Mouse (Mus musculus) kidney, postnatal 0 days (tissue): ENCODE measurements at regions not wholly inside any gene's neighbourhood (a gene's known extent, or its start where the extent isn't known, plus 50 kb on each side); places are given as distances from the start of the nearest gene placed in this dataset.

Experiments
- ATAC-seq: fragments of 200-750 bp; cut with Nextera tagmentation; replicated peaks from 2 replicates; pipeline ENCODE4 v1.8.0; 2017; ENCODE audit warnings: low read depth, moderate number of reproducible peaks, moderate TSS enrichment, moderate library complexity; ENCODE audit not compliant: low FRiP score
- DNase-seq: peaks from one replicate; pipeline ENCODE4 v3.0.0-alpha.2; 2016; ENCODE audit warnings: low spot score
- H3K27ac ChIP-seq: fragments of 300-500 bp; sonication (generic); 2 replicates; pipeline ENCODE4 v1.5.1; 2014; ENCODE audit warnings: mild to moderate bottlenecking
- H3K27me3 ChIP-seq: fragments of 300-500 bp; sonication (generic); 2 replicates; pipeline ENCODE4 v1.6.1; 2014; ENCODE audit warnings: low read length, mixed read lengths; ENCODE audit not compliant: insufficient read depth
- H3K36me3 ChIP-seq: fragments of 300-500 bp; sonication (generic); 2 replicates; pipeline ENCODE4 v1.6.1; 2014; ENCODE audit warnings: low read length, mixed read lengths; ENCODE audit not compliant: insufficient read depth
- H3K4me1 ChIP-seq: fragments of 300-500 bp; sonication (generic); replicated peaks from 2 replicates; pipeline ENCODE4 v1.6.1; 2014; ENCODE audit warnings: antibody characterized with exemption, low read length, mixed read lengths; ENCODE audit not compliant: insufficient read depth
- H3K4me2 ChIP-seq: fragments of 300-500 bp; sonication (generic); 2 replicates; pipeline ENCODE4 v1.6.1; 2014; ENCODE audit warnings: mild to moderate bottlenecking, low read length, moderate library complexity, mixed read lengths
- H3K4me3 ChIP-seq: fragments of 300-500 bp; sonication (generic); replicated peaks from 2 replicates; pipeline ENCODE4 v1.5.1; 2014; ENCODE audit warnings: low read depth, low read length
- H3K9ac ChIP-seq: fragments of 300-500 bp; sonication (generic); 2 replicates; pipeline ENCODE4 v1.6.1; 2014; ENCODE audit warnings: low read depth, low read length
- H3K9me3 ChIP-seq: fragments of 300-500 bp; sonication (generic); replicated peaks from 2 replicates; pipeline ENCODE4 v1.6.1; 2016; ENCODE audit warnings: low read length, inconsistent platforms, mixed read lengths
- CTCF ChIP-seq: IDR thresholded peaks from 2 replicates; pipeline ENCODE4 v1.5.1; 2016; ENCODE audit warnings: antibody characterized with exemption, low read depth, mild to moderate bottlenecking, moderate library complexity
- WGBS: fragments of 180-500 bp; shearing (Covaris S2); extraction: QIAGEN DNeasy Blood & Tissue Kit; methylation state at CpG from one replicate; pipeline ENCODE4 v1.1.7; 2014; 5-methylcytosine and 5-hydroxymethylcytosine counted together

DNA sequence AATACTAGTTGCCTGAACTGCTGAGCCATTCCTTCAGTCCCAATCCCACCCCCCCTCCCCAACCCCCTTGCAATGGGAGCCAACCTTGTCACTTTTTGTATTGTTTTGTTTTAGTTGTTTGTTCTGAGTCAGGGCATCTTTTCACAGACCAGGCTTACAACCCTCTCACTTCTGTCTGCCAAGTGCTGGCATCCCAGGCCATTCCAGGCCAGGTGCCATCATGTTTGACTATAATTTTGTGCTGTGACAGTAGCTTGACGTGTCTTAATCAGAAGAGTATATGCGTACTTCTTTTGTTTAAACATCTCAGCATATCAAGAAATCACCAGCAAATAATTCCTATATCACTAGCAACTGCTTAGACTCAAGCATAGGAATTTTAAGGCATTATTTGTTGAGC is 117.0 kb upstream of the Ccdc54 start:
- Histone ChIP-seq H3K4me3 (no peak overlapping the region), H3K4me1 (no peaks in the 10 kb centered on the region), H3K4me2 (no peak overlapping the region), H3K9me3 (no peaks in the 10 kb centered on the region), H3K36me3 (no peaks in the 10 kb centered on the region), H3K9ac (no peak overlapping the region), H3K27me3 (no peaks in the 10 kb centered on the region), H3K27ac (no peak overlapping the region)
- ATAC-seq (no peak), DNase-seq (no peak)
- TF ChIP-seq CTCF: no peak
- WGBS: 90% methylated on average over 2 of the region's 2 CpGs

DNA sequence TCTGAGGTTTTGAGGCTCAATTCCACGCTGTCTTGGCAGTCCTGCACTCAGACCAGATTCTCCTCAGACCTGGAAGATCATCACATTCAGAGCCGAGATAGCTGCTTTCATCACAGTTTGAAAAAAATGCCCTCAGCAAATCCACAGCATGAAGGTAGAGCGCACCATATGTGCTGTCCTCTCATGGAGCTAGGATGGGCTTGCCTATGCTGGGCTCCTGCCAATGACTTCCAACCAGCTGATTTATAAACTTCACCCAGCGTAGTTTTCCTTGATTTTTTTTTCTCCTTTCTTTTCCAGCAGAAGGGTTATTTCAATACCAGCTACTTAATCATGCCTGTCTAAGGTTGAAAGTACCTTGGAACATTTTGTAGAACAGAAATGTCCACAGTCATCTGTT is 115.0 kb upstream of the Ccdc54 start:
- TF ChIP-seq CTCF: no peak
- H3K9ac ChIP-seq: no peak overlapping the region
- no peak overlapping the region for H3K27ac ChIP-seq
- no peaks in the 10 kb centered on the region for H3K36me3 ChIP-seq
- H3K27me3 ChIP-seq: no peaks in the 10 kb centered on the region
- no peak overlapping the region for H3K4me3 ChIP-seq
- no peak overlapping the region for H3K4me2 ChIP-seq
- 63% methylated on average over 4 of the region's 4 CpGs for WGBS
- no peak for ATAC-seq
- H3K4me1 ChIP-seq: no peaks in the 10 kb centered on the region
- DNase-seq: no peak
- H3K9me3 ChIP-seq: no peaks in the 10 kb centered on the region

DNA sequence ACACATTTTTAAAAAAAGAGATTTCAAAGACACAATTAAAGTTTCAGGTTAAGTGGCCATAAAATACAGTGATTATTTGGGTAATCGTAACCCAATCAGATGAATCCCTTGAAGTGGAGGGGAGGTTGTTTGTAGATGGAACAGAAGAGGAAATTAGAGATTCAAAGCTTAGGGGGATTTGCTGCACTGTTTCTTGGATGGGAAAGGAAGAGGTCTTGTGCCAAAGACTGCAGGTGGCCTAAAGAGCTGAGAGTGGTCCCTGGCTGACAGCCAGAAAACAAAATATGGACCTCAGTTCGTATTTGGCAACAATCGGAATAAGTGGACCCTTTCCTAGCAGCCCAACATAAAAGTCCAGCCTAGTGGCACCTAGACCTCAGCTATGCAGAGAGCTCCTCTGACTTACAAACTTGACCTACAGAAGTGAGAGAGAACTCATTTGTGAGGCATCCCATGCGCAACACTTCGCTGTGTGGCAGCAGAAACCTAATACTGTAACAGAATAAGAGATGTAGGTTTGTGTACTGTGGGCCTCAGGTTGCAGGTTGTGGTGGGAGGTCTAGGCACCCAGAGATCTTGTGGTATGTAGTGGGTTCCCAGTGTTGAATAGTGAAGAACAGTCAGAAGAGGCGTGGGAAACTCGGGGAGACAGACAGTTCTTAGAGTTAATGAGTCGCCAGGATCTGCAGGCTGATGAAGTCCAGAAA is 110.0 kb upstream of the Ccdc54 start:
- WGBS: 37% methylated on average over 8 of the region's 8 CpGs
- Histone ChIP-seq H3K9ac (no peak overlapping the region), H3K36me3 (no peaks in the 10 kb centered on the region), H3K27me3 (no peaks in the 10 kb centered on the region), H3K4me3 (no peak overlapping the region), H3K27ac (no peak overlapping the region), H3K9me3 (no peaks in the 10 kb centered on the region), H3K4me1 (no peaks in the 10 kb centered on the region), H3K4me2 (no peak overlapping the region)
- no peak for TF ChIP-seq CTCF
- ATAC-seq (no peak; the same call in 1 of the 2 replicates), DNase-seq (peak; percentile 50)

DNA sequence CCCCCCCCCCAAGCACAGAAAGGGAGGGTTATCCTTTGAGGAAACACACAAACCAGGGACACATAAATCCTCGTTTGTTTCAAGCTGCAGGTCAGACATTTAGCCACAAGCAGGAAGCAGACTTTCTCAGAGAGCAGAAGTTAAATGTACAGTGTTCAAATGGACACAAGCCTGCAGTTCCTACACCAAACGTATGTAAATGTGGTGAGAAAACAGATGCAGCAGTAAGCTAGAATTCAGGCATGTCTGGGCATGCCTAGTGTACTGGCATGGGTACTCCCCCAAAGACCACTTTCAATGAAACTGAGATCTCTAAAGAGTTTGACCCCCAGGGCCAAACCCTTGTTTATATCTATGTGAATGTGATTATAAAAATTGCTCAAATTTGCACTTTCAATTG is 109.2 kb upstream of the Ccdc54 start:
- peak; percentile 61 for DNase-seq
- no peak overlapping the region for H3K9ac ChIP-seq

DNA sequence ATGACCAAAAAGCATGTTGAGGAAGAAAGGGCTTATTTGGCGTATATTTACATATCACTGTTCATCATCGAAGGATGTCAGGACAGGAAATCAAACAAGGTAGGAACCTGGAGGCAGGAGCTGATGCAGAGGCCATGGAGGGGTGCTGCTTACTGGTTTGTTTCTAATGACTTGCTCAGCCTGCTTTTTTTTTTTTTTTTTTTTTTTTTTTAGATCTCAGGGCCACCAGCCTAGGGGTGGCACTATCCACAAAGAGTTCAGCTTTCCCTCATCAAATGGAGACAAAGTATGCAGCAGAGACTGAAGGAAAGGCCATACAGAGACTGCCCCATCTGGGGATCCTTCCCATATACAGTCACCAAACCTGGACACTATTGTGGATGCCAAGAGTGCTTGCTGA is 106.8 kb upstream of the Ccdc54 start:
- Histone ChIP-seq H3K36me3 (no peaks in the 10 kb centered on the region), H3K27me3 (no peaks in the 10 kb centered on the region), H3K27ac (no peak overlapping the region), H3K4me3 (no peak overlapping the region), H3K9ac (no peak overlapping the region), H3K9me3 (no peaks in the 10 kb centered on the region), H3K4me2 (no peak overlapping the region), H3K4me1 (no peaks in the 10 kb centered on the region)
- DNase-seq: no peak
- 81% methylated on average over 2 of the region's 2 CpGs for WGBS
- no peak for ATAC-seq
- no peak for TF ChIP-seq CTCF

More for the DNA sequence above, 109.2 kb upstream of the Ccdc54 start:
- no peaks in the 10 kb centered on the region for H3K9me3 ChIP-seq
- ATAC-seq: no peak
- H3K4me2 ChIP-seq: no peak overlapping the region
- no peak for TF ChIP-seq CTCF
- WGBS: 13% methylated on average over 2 of the region's 2 CpGs
- H3K4me1 ChIP-seq: no peaks in the 10 kb centered on the region
- H3K27ac ChIP-seq: no peak overlapping the region
- H3K27me3 ChIP-seq: no peaks in the 10 kb centered on the region
- H3K36me3 ChIP-seq: no peaks in the 10 kb centered on the region
- no peak overlapping the region for H3K4me3 ChIP-seq

DNA sequence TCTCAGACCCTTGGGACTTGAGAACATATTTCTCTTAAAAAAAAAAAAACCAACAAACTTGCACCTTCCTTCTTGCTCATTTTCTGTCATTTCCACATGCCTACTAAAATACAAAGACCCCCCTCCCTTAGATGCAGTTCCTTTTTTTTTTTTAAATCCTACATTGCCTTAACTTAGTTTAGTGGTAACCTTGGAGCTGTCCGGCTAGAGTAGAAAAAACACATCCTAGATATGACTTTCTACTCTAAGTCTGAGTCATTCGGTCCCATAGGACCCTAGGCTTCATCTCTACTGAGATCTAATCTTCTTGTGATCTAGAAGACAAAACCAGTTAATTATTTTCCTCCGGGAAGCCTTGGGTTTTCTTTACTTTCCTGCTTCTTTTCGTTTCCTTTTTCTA is 105.1 kb upstream of the Ccdc54 start:
- Histone ChIP-seq H3K27ac (no peak overlapping the region), H3K9ac (no peak overlapping the region), H3K9me3 (no peaks in the 10 kb centered on the region), H3K27me3 (no peaks in the 10 kb centered on the region), H3K4me2 (no peak overlapping the region), H3K36me3 (no peaks in the 10 kb centered on the region), H3K4me3 (no peak overlapping the region), H3K4me1 (no peaks in the 10 kb centered on the region)
- ATAC-seq (no peak), DNase-seq (no peak)
- 70% methylated on average over 4 of the region's 4 CpGs for WGBS
- TF ChIP-seq CTCF: no peak

DNA sequence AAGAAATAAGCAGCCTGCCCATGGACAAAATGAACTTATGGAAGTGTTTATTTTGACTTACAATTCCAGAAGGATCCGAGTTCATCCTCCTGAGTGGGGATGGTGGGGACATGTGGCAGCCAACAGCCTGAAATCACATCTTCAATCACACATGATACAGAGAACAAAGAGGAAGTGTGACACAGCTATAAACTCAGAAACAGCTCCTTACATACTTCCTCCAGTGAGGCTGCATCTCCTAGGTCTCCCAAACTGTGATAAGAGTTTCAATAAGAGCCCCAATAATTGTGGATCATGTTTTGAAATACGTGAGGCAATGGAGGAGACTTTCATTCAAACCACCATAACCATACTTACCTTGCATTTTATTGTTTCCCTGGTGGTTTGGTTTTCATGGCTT is 103.1 kb upstream of the Ccdc54 start:
- WGBS: 78% methylated on average over 2 of the region's 2 CpGs
- Histone ChIP-seq H3K4me1 (no peaks in the 10 kb centered on the region), H3K27me3 (no peaks in the 10 kb centered on the region), H3K4me3 (no peak overlapping the region), H3K27ac (no peak overlapping the region), H3K9ac (no peak overlapping the region), H3K4me2 (no peak overlapping the region), H3K36me3 (no peaks in the 10 kb centered on the region), H3K9me3 (no peaks in the 10 kb centered on the region)
- DNase-seq: no peak
- ATAC-seq: no peak
- TF ChIP-seq CTCF: no peak
